Mouse (Mus musculus): ENCODE results near the gene Lrpprc. TPM values are rescaled to one million over a fixed set of nuclear protein-coding genes. Genes with fewer than 3 reads are reported as not detected.
"Not testable (repeated sequence)": the region's sequence is repeated elsewhere in the genome, so short reads cannot be mapped to it uniquely, and the experiment has no call there.

Lrpprc gene
- polyA plus RNA-seq, 1 experiment from 2014 or later, result 31.7 TPM

GRCm38 (mm10) chr17:84814192-84814591 lies 23.6 kb upstream of the Lrpprc start:
- not testable (repeated sequence) for H3K36me3 ChIP-seq (ENCODE audit: control insufficient read depth, insufficient read depth, low read length); H3K4me2 ChIP-seq (ENCODE audit: low read depth, low read length); H3K4me3 ChIP-seq (ENCODE audit: low read length); H3K4me1 ChIP-seq (replicated peaks; ENCODE audit: control insufficient read depth, insufficient read depth, low read length); H3K9ac ChIP-seq (ENCODE audit: low read length); H3K27me3 ChIP-seq (ENCODE audit: control insufficient read depth, insufficient read depth, low read depth, low read length); H3K27ac ChIP-seq (ENCODE audit: low read length); ATAC-seq (ENCODE audit: low read depth); H3K9me3 ChIP-seq (ENCODE audit: control insufficient read depth, low read length)
- 68% methylated on average over 14 of the region's 14 CpGs for WGBS

GRCm38 (mm10) chr17:84792006-84792405 lies 1.4 kb upstream of the Lrpprc start:
- H3K4me1 ChIP-seq (replicated peaks; ENCODE audit: control insufficient read depth, insufficient read depth, low read length), result peaks cover 16% of the 10 kb centered on the region
- H3K27ac ChIP-seq (ENCODE audit: low read length), result no peak overlapping the region
- 69% methylated on average over 5 of the region's 5 CpGs for WGBS
- no peak for ATAC-seq (ENCODE audit: low read depth)
- no peak overlapping the region; the same call in 1 of the 2 replicates for H3K4me2 ChIP-seq (ENCODE audit: low read depth, low read length)
- no peaks in the 10 kb centered on the region for H3K9me3 ChIP-seq (ENCODE audit: control insufficient read depth, low read length)
- H3K4me3 ChIP-seq (ENCODE audit: low read length), result no peak overlapping the region; the same call in 1 of the 2 replicates
- H3K27me3 ChIP-seq (ENCODE audit: control insufficient read depth, insufficient read depth, low read depth, low read length), result no peaks in the 10 kb centered on the region
- H3K9ac ChIP-seq (ENCODE audit: low read length), result no peak overlapping the region
- H3K36me3 ChIP-seq (ENCODE audit: control insufficient read depth, insufficient read depth, low read length), result no peaks in the 10 kb centered on the region

GRCm38 (mm10) chr17:84791156-84791555 lies 567 bp upstream of the Lrpprc start:
- Histone ChIP-seq H3K9me3 (ENCODE audit: control insufficient read depth, low read length) (no peaks in the 10 kb centered on the region), H3K4me1 (replicated peaks; ENCODE audit: control insufficient read depth, insufficient read depth, low read length) (peaks cover 16% of the 10 kb centered on the region), H3K4me2 (ENCODE audit: low read depth, low read length) (peak overlapping the region; percentile 67), H3K36me3 (ENCODE audit: control insufficient read depth, insufficient read depth, low read length) (no peaks in the 10 kb centered on the region), H3K9ac (ENCODE audit: low read length) (peak overlapping the region; percentile 91), H3K27ac (ENCODE audit: low read length) (peak overlapping the region; percentile 74), H3K4me3 (ENCODE audit: low read length) (peak overlapping the region; percentile 100), H3K27me3 (ENCODE audit: control insufficient read depth, insufficient read depth, low read depth, low read length) (no peaks in the 10 kb centered on the region)
- peak; percentile 26 for ATAC-seq (ENCODE audit: low read depth)
- 3% methylated on average over 8 of the region's 8 CpGs for WGBS

- peak overlapping the region; percentile 91 for H3K9ac ChIP-seq (ENCODE audit: low read length)
- no peaks in the 10 kb centered on the region for H3K36me3 ChIP-seq (ENCODE audit: control insufficient read depth, insufficient read depth, low read length)
- WGBS, result under 1% methylated on average over 21 of the region's 22 CpGs
- ATAC-seq (ENCODE audit: low read depth), result peak; percentile 11; the same call in 1 of the 2 replicates
- H3K27me3 ChIP-seq (ENCODE audit: control insufficient read depth, insufficient read depth, low read depth, low read length), result no peaks in the 10 kb centered on the region
- H3K4me3 ChIP-seq (ENCODE audit: low read length), result peak overlapping the region; percentile 100
- H3K4me1 ChIP-seq (replicated peaks; ENCODE audit: control insufficient read depth, insufficient read depth, low read length), result peaks cover 16% of the 10 kb centered on the region
- peak overlapping the region; percentile 93 for H3K4me2 ChIP-seq (ENCODE audit: low read depth, low read length)
- H3K27ac ChIP-seq (ENCODE audit: low read length), result peak overlapping the region; percentile 21; the same call in 1 of the 2 replicates
- no peaks in the 10 kb centered on the region for H3K9me3 ChIP-seq (ENCODE audit: control insufficient read depth, low read length)
Measured at GRCm38 (mm10) chr17:84790043-84790442, 546 bp downstream of the Lrpprc start.

- no peaks in the 10 kb centered on the region for H3K36me3 ChIP-seq (ENCODE audit: control insufficient read depth, insufficient read depth, low read length)
- 87% methylated on average over 20 of the region's 20 CpGs for WGBS
- no peak overlapping the region for H3K27ac ChIP-seq (ENCODE audit: low read length)
- H3K4me2 ChIP-seq (ENCODE audit: low read depth, low read length), result no peak overlapping the region
- no peak overlapping the region for H3K9ac ChIP-seq (ENCODE audit: low read length)
- H3K4me1 ChIP-seq (replicated peaks; ENCODE audit: control insufficient read depth, insufficient read depth, low read length), result peaks cover 16% of the 10 kb centered on the region
- ATAC-seq (ENCODE audit: low read depth), result no peak
- no peaks in the 10 kb centered on the region for H3K27me3 ChIP-seq (ENCODE audit: control insufficient read depth, insufficient read depth, low read depth, low read length)
- H3K4me3 ChIP-seq (ENCODE audit: low read length), result no peak overlapping the region
- no peaks in the 10 kb centered on the region for H3K9me3 ChIP-seq (ENCODE audit: control insufficient read depth, low read length)
Measured at GRCm38 (mm10) chr17:84788376-84789125, 2.0 kb downstream of the Lrpprc start.

GRCm38 (mm10) chr17:84787477-84787876 lies 3.1 kb downstream of the Lrpprc start:
- no peak for ATAC-seq (ENCODE audit: low read depth)
- H3K9ac ChIP-seq (ENCODE audit: low read length), result no peak overlapping the region
- H3K36me3 ChIP-seq (ENCODE audit: control insufficient read depth, insufficient read depth, low read length), result no peaks in the 10 kb centered on the region
- peaks cover 16% of the 10 kb centered on the region for H3K4me1 ChIP-seq (replicated peaks; ENCODE audit: control insufficient read depth, insufficient read depth, low read length)
- no peaks in the 10 kb centered on the region for H3K27me3 ChIP-seq (ENCODE audit: control insufficient read depth, insufficient read depth, low read depth, low read length)
- no peaks in the 10 kb centered on the region for H3K9me3 ChIP-seq (ENCODE audit: control insufficient read depth, low read length)
- no peak overlapping the region for H3K4me2 ChIP-seq (ENCODE audit: low read depth, low read length)
- no peak overlapping the region for H3K4me3 ChIP-seq (ENCODE audit: low read length)
- 85% methylated on average over 11 of the region's 11 CpGs for WGBS
- no peak overlapping the region for H3K27ac ChIP-seq (ENCODE audit: low read length)

GRCm38 (mm10) chr17:84786911-84787310 lies 3.7 kb downstream of the Lrpprc start:
- no peak for ATAC-seq (ENCODE audit: low read depth)
- Histone ChIP-seq H3K36me3 (ENCODE audit: control insufficient read depth, insufficient read depth, low read length) (no peaks in the 10 kb centered on the region), H3K27me3 (ENCODE audit: control insufficient read depth, insufficient read depth, low read depth, low read length) (no peaks in the 10 kb centered on the region), H3K4me3 (ENCODE audit: low read length) (no peak overlapping the region), H3K9me3 (ENCODE audit: control insufficient read depth, low read length) (no peaks in the 10 kb centered on the region), H3K4me1 (replicated peaks; ENCODE audit: control insufficient read depth, insufficient read depth, low read length) (peaks cover 15% of the 10 kb centered on the region), H3K4me2 (ENCODE audit: low read depth, low read length) (no peak overlapping the region), H3K27ac (ENCODE audit: low read length) (no peak overlapping the region), H3K9ac (ENCODE audit: low read length) (no peak overlapping the region)
- WGBS, result 91% methylated on average over 8 of the region's 8 CpGs

- Histone ChIP-seq H3K4me3 (ENCODE audit: low read length) (no peak overlapping the region), H3K27me3 (ENCODE audit: control insufficient read depth, insufficient read depth, low read depth, low read length) (no peaks in the 10 kb centered on the region), H3K27ac (ENCODE audit: low read length) (no peak overlapping the region), H3K36me3 (ENCODE audit: control insufficient read depth, insufficient read depth, low read length) (no peaks in the 10 kb centered on the region), H3K4me1 (replicated peaks; ENCODE audit: control insufficient read depth, insufficient read depth, low read length) (peaks cover 12% of the 10 kb centered on the region), H3K4me2 (ENCODE audit: low read depth, low read length) (no peak overlapping the region), H3K9ac (ENCODE audit: low read length) (no peak overlapping the region), H3K9me3 (ENCODE audit: control insufficient read depth, low read length) (no peaks in the 10 kb centered on the region)
- no peak for ATAC-seq (ENCODE audit: low read depth)
- 51% methylated on average over 5 of the region's 5 CpGs for WGBS
Measured at GRCm38 (mm10) chr17:84785176-84785575, 5.4 kb downstream of the Lrpprc start.

- no peaks in the 10 kb centered on the region for H3K36me3 ChIP-seq (ENCODE audit: control insufficient read depth, insufficient read depth, low read length)
- ATAC-seq (ENCODE audit: low read depth), result no peak
- H3K27me3 ChIP-seq (ENCODE audit: control insufficient read depth, insufficient read depth, low read depth, low read length), result no peaks in the 10 kb centered on the region
- no peak overlapping the region for H3K4me2 ChIP-seq (ENCODE audit: low read depth, low read length)
- no peak overlapping the region for H3K9ac ChIP-seq (ENCODE audit: low read length)
- WGBS, result 91% methylated on average over 5 of the region's 5 CpGs
- no peaks in the 10 kb centered on the region for H3K4me1 ChIP-seq (replicated peaks; ENCODE audit: control insufficient read depth, insufficient read depth, low read length)
- H3K27ac ChIP-seq (ENCODE audit: low read length), result no peak overlapping the region
- H3K9me3 ChIP-seq (ENCODE audit: control insufficient read depth, low read length), result no peaks in the 10 kb centered on the region
- no peak overlapping the region for H3K4me3 ChIP-seq (ENCODE audit: low read length)
Measured at GRCm38 (mm10) chr17:84783491-84783890, 7.1 kb downstream of the Lrpprc start.

Data from lung, embryonic 16.5 days (tissue).